Mouse (Mus musculus) MN1 (cell line): ENCODE measurements at regions not wholly inside any gene's neighbourhood (a gene's known extent, or its start where the extent isn't known, plus 50 kb on each side); places are given as distances from the start of the nearest gene placed in this dataset.
A peak's percentile ranks its signal among the peaks of the same experiment; 100 is the strongest.

ENCODE experiments used
- DNase-seq: peaks from one replicate; pipeline ENCODE4 v3.0.0-alpha.2; 2016; ENCODE audit warnings: low spot score

GRCm38 (mm10) chr8:53279162-53279561 lies 232.4 kb upstream of the Aga start:
- peak; percentile 4 for DNase-seq

- DNase-seq, result peak; percentile 4
Measured at GRCm38 (mm10) chr8:53281041-53281440, 230.5 kb upstream of the Aga start.
